Mouse (Mus musculus) hindbrain, postnatal 0 days (tissue): Measurements from ENCODE around the gene Rab1a. TPM values are rescaled to one million over a fixed set of nuclear protein-coding genes. Genes with fewer than 3 reads are reported as not detected.
A peak's percentile ranks its signal among the peaks of the same experiment; 100 is the strongest.

ENCODE experiments used
- ATAC-seq: fragments of 200-750 bp; cut with Nextera tagmentation; 2 replicates; pipeline ENCODE4 v1.8.0; 2017; ENCODE audit warnings: mild to moderate bottlenecking, moderate TSS enrichment, moderate library complexity
- DNase-seq: peaks from one replicate; pipeline ENCODE4 v3.0.0-alpha.2; 2015; ENCODE audit warnings: low spot score
- H3K27ac ChIP-seq: fragments of 300-500 bp; sonication (generic); 2 replicates; pipeline ENCODE4 v1.5.1; 2014; ENCODE audit warnings: mild to moderate bottlenecking
- H3K27me3 ChIP-seq: fragments of 300-500 bp; sonication (generic); 2 replicates; pipeline ENCODE4 v1.6.1; 2014; ENCODE audit warnings: low read length, mixed read lengths; ENCODE audit not compliant: insufficient read depth
- H3K36me3 ChIP-seq: fragments of 300-500 bp; sonication (generic); 2 replicates; pipeline ENCODE4 v1.6.1; 2014; ENCODE audit warnings: low read length, mixed read lengths; ENCODE audit not compliant: insufficient read depth
- H3K4me1 ChIP-seq: fragments of 300-500 bp; sonication (generic); 2 replicates; pipeline ENCODE4 v1.6.1; 2014; ENCODE audit warnings: antibody characterized with exemption, low read length, mixed read lengths; ENCODE audit not compliant: insufficient read depth
- H3K4me2 ChIP-seq: fragments of 300-500 bp; sonication (generic); 2 replicates; pipeline ENCODE4 v1.6.1; 2014; ENCODE audit warnings: low read depth, mild to moderate bottlenecking, low read length, moderate library complexity, mixed read lengths
- H3K4me3 ChIP-seq: fragments of 300-500 bp; sonication (generic); 2 replicates; pipeline ENCODE4 v1.5.1; 2014; ENCODE audit warnings: low read length
- H3K9ac ChIP-seq: fragments of 300-500 bp; sonication (generic); replicated peaks from 2 replicates; pipeline ENCODE4 v1.6.1; 2014; ENCODE audit warnings: mild to moderate bottlenecking, low read length, moderate library complexity, mixed read lengths
- H3K9me3 ChIP-seq: fragments of 300-500 bp; sonication (generic); 2 replicates; pipeline ENCODE4 v1.6.1; 2016; ENCODE audit warnings: low read length, mixed read lengths
- CTCF ChIP-seq: IDR thresholded peaks from 2 replicates; pipeline ENCODE4 v1.5.1; 2016; ENCODE audit warnings: antibody characterized with exemption, control low read depth, low read depth
- whole genome bisulfite sequencing: fragments of 180-500 bp; shearing (Covaris S2); extraction: QIAGEN DNeasy Blood & Tissue Kit; methylation state at CpG from one replicate; pipeline ENCODE4 v1.1.7; 2014; 5-methylcytosine and 5-hydroxymethylcytosine counted together
- polyA plus RNA-seq: library from polyadenylated mRNA; unstranded; fragments of >200 nt; fragmentation: Nextera tagmentation; extraction: Ambion mirVana; gene quantifications from 2 replicates; pipeline ENCODE4 v1.2.1, GENCODE M21; 2015
- total RNA-seq: library from RNA; depleted of rRNA; stranded (reverse); fragments of >200 nt; gene quantifications from 2 replicates; pipeline ENCODE4 v1.2.3, GENCODE M21; 2014

Gene Rab1a
- total and polyA plus RNA-seq, 2 experiments from 2014 or later, result 92.4 to 310 TPM

DNA sequence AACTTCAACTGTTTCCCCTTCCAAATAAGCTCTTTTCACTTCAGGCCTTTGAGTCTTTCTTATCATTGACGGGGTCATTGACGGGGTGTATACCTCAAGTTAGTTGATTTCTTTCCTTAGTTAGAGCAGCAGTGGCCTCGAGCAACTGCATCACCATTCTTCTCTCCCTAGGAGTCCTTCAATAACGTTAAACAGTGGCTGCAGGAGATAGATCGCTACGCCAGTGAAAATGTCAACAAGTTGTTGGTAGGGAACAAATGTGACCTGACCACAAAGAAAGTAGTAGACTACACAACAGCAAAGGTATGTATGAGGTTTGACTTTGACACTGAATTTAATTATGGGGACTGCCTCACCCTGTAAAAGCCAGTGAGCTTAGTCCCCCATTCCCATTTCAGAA lies 23.0 kb downstream of the Rab1a start:
- DNase-seq (no peak), ATAC-seq (no peak)
- Histone ChIP-seq H3K9ac (no peak overlapping the region), H3K27ac (no peak overlapping the region), H3K27me3 (no peaks in the 10 kb centered on the region), H3K4me3 (no peak overlapping the region), H3K9me3 (no peaks in the 10 kb centered on the region), H3K4me1 (no peaks in the 10 kb centered on the region), H3K36me3 (peaks cover 28% of the 10 kb centered on the region), H3K4me2 (no peak overlapping the region)
- WGBS, result 75% methylated on average over 6 of the region's 6 CpGs
- TF ChIP-seq CTCF, result no peak

DNA sequence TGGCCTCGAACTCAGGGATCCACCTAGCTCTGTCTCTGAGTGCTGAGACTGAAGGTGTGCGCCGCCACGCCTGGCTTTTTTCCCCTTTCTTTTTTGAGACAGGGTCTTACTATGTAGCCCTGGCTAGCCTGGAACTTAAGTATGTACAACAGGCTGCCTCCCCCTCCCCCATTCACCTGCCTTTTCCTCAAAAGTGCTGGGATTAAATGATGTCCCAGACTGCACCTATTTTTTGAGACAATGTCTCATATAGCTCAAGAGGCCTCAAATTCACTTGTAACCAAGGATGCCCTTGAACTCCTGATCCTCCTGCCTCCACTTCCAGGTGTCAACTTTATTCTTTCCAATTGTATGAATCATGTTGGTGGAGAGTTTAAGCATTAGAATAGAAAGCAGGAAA lies 24.7 kb downstream of the Rab1a start:
- DNase-seq (no peak), ATAC-seq (no peak)
- Histone ChIP-seq H3K27ac (no peak overlapping the region), H3K36me3 (peaks cover 36% of the 10 kb centered on the region; the same call in 1 of the 2 replicates), H3K4me1 (no peaks in the 10 kb centered on the region), H3K4me2 (no peak overlapping the region), H3K27me3 (no peaks in the 10 kb centered on the region), H3K4me3 (no peak overlapping the region), H3K9ac (no peak overlapping the region), H3K9me3 (no peaks in the 10 kb centered on the region)
- WGBS, result 95% methylated on average over 4 of the region's 4 CpGs
- TF ChIP-seq CTCF, result no peak

DNA sequence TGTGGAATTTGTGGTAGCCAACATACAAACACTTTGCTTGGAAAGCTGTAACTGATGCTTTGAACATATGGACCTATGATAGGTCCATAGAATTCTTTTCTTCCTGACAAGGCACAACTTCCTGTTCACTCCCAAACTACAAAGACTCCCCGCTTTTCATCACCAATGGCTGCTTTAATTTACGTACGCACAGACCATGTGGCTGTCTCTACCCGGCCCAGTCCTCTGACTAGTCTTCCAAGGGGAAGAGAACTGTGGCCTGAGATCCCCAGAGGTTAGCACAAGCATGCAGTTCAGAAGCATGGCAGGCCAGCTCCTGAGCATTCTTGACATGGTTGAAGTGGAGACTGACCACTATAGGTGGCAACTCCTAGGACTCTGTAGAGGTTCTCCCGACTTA lies 27.4 kb downstream of the Rab1a start:
- Histone ChIP-seq H3K9me3 (no peaks in the 10 kb centered on the region), H3K9ac (no peak overlapping the region), H3K27ac (no peak overlapping the region), H3K4me3 (no peak overlapping the region), H3K4me2 (no peak overlapping the region), H3K4me1 (no peaks in the 10 kb centered on the region), H3K36me3 (peaks cover 36% of the 10 kb centered on the region; the same call in 1 of the 2 replicates), H3K27me3 (no peaks in the 10 kb centered on the region)
- WGBS, result 80% methylated on average over 5 of the region's 5 CpGs
- TF ChIP-seq CTCF, result no peak
- no peak for DNase-seq
- no peak for ATAC-seq

DNA sequence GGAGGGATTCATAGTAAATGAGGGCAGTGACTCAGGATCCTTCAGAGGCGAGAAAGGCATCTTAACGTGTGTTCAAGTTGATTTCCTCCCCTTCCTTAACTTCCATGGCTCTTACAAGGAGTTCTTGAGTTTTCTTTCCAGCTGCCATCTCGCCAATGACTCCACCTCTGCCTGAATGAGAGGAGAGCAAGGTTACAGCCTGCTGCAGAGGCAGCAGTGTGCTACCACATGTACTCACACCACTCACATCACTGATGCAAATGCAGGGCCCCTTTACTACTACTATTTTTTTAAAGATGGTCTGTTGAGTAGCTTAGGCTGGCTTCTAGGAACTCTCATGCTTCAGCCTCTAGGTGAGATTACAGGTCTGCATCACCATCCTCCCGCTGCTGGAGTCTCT lies 28.1 kb downstream of the Rab1a start:
- TF ChIP-seq CTCF, result no peak
- Histone ChIP-seq H3K27ac (no peak overlapping the region), H3K9ac (no peak overlapping the region), H3K27me3 (no peaks in the 10 kb centered on the region), H3K36me3 (peaks cover 33% of the 10 kb centered on the region; the same call in 1 of the 2 replicates), H3K9me3 (no peaks in the 10 kb centered on the region), H3K4me2 (no peak overlapping the region), H3K4me1 (no peaks in the 10 kb centered on the region), H3K4me3 (no peak overlapping the region)
- no peak for ATAC-seq
- WGBS, result 88% methylated on average over 4 of the region's 4 CpGs
- DNase-seq, result no peak

DNA sequence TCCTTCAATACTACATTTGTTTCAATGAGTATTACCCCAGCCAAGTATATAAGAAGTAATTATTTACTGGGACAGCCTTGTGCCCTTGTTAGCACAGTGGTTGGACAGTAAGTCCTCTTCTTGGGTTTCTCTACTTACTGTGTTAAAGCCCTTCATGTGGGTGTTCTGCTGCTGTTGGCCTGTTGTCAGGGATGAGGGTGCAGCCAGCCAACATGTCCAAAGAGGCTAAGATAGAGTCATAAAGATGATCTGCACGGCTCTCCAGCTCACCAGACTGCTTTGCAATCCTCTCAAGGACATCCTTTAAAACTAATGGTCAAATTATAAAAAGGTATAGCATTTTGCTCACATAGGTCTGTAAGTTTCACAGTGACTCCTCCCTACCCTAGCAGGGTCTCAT lies 29.1 kb downstream of the Rab1a start:
- Histone ChIP-seq H3K4me3 (no peak overlapping the region), H3K9ac (no peak overlapping the region), H3K36me3 (peaks cover 30% of the 10 kb centered on the region; the same call in 1 of the 2 replicates), H3K9me3 (no peaks in the 10 kb centered on the region), H3K4me1 (no peaks in the 10 kb centered on the region), H3K27me3 (no peaks in the 10 kb centered on the region), H3K27ac (no peak overlapping the region), H3K4me2 (no peak overlapping the region)
- TF ChIP-seq CTCF, result no peak
- DNase-seq, result no peak
- no peak for ATAC-seq
- 76% methylated on average over 1 of the region's 1 CpGs for WGBS

DNA sequence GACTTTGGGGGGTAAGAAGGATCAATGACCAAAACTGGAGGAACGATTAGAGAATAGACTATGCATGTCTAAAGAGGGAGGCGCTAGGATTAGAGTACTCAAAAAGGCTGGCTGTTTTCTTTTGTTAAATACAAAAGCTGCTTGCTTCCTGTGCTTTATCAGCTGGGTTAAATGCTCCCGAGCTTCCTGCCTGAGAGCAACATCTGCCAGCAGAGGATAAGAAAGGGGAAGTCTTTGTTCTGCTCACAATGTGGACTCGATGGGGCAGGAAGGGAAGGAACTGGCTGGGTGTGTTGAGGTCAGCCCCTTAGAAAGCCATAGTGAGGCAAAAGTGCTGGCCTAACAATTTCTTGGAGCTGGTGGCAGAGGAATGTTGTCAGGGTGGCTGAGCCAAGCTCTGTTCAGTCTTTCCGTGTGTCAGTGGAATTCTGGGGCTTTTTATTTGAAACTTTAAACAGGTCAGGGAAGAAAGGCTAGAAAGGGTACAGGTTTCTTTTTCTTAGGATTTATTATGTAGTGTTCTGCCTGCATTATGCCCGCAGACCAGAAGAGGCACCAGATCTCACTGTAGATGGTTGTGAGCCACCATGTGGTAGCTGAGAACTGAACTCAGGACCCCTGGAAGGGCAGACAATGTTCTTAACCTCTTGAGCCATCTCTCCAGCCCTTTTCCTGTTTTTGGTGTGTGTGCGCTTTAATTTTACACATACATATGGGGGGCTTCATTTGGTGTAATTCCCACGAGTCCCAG lies 30.1 kb downstream of the Rab1a start:
- no peak overlapping the region for H3K9ac ChIP-seq
- no peaks in the 10 kb centered on the region for H3K27me3 ChIP-seq
- DNase-seq (peak; percentile 16), ATAC-seq (peak; percentile 19; the same call in 1 of the 2 replicates)
- peaks cover 27% of the 10 kb centered on the region; the same call in 1 of the 2 replicates for H3K36me3 ChIP-seq
- TF ChIP-seq CTCF, result peak; percentile 45
- H3K4me1 ChIP-seq, result no peaks in the 10 kb centered on the region
- no peaks in the 10 kb centered on the region for H3K9me3 ChIP-seq
- no peak overlapping the region for H3K4me3 ChIP-seq
- no peak overlapping the region for H3K4me2 ChIP-seq
- WGBS, result 43% methylated on average over 8 of the region's 8 CpGs
- H3K27ac ChIP-seq, result peak overlapping the region; percentile 65; the same call in 1 of the 2 replicates
